Mouse (Mus musculus) thymus, adult 2 months (tissue): Measurements from ENCODE around the gene Vps4a. TPM values are rescaled to one million over a fixed set of nuclear protein-coding genes. Genes with fewer than 3 reads are reported as not detected.
"Not testable (repeated sequence)": the region's sequence is repeated elsewhere in the genome, so short reads cannot be mapped to it uniquely, and the experiment has no call there.

Source experiments
- DNase-seq: peaks from one replicate; pipeline ENCODE4 v3.0.0; 2021
- H3K27ac ChIP-seq: fragments of 200-500 bp; 2 replicates; pipeline ENCODE4 v1.5.1; 2012; ENCODE audit warnings: low read length, control low read depth; ENCODE audit not compliant: control insufficient read depth, insufficient read depth
- H3K27me3 ChIP-seq: fragments of 200-500 bp; 2 replicates; pipeline ENCODE4 v1.6.1; 2012; ENCODE audit warnings: mild to moderate bottlenecking, low read length, moderate library complexity, mixed read lengths; ENCODE audit not compliant: control insufficient read depth, insufficient read depth
- H3K36me3 ChIP-seq: fragments of 200-500 bp; 2 replicates; pipeline ENCODE4 v1.6.1; 2012; ENCODE audit warnings: mild to moderate bottlenecking, low read length, moderate library complexity; ENCODE audit not compliant: control insufficient read depth, insufficient read depth
- H3K4me1 ChIP-seq: fragments of 200-500 bp; replicated peaks from 2 replicates; pipeline ENCODE4 v1.6.1; 2012; ENCODE audit warnings: low read length; ENCODE audit not compliant: control insufficient read depth, insufficient read depth
- H3K4me3 ChIP-seq: fragments of 200-500 bp; 2 replicates; pipeline ENCODE4 v1.5.1; 2012; ENCODE audit warnings: mild to moderate bottlenecking, low read length, control low read depth, moderate library complexity; ENCODE audit not compliant: control insufficient read depth, insufficient read depth
- CTCF ChIP-seq: fragments of 200-500 bp; IDR thresholded peaks from 2 replicates; pipeline ENCODE4 v1.5.1; 2012; ENCODE audit warnings: mild to moderate bottlenecking, control low read depth, low read length, moderate library complexity, borderline replicate concordance; ENCODE audit not compliant: control insufficient read depth, poor library complexity, insufficient read depth; ENCODE audit errors: extremely low read depth
- POLR2A ChIP-seq: fragments of 200-500 bp; IDR thresholded peaks from 2 replicates; pipeline ENCODE4 v1.6.1; 2012; ENCODE audit warnings: mild to moderate bottlenecking, low read length, control low read depth, moderate library complexity; ENCODE audit not compliant: control insufficient read depth, poor library complexity, insufficient read depth; ENCODE audit errors: extremely low read depth
- WGBS: fragments of 180-500 bp; shearing (Covaris S2); methylation state at CpG from one replicate; pipeline ENCODE4 v1.1.7; 2018; 5-methylcytosine and 5-hydroxymethylcytosine counted together
- polyA plus RNA-seq: library from polyadenylated mRNA; depleted of rRNA; stranded (reverse); fragments of >200 nt; gene quantifications from 2 replicates; pipeline ENCODE4 v1.2.3, GENCODE M21; 2012; rRNA removed

Vps4a gene
- 31.2 and 31.6 TPM in 2 replicates for polyA plus RNA-seq

GRCm38 (mm10) chr8:107030650-107031576, at the start of gene Vps4a:
TSS of gene Vps4a (plus strand) at chr8:107031222.
- Histone ChIP-seq H3K27me3 (no peaks in the 10 kb centered on the region), H3K36me3 (no peaks in the 10 kb centered on the region), H3K4me3 (peak within 1 kb of the TSS; percentile 89), H3K27ac (no peak within 1 kb of the TSS), H3K4me1 (peaks cover 8% of the 10 kb centered on the region)
- TF ChIP-seq CTCF: peak; percentile 88
- TF ChIP-seq POLR2A: peak; percentile 72
- DNase-seq: peak; percentile 97
- WGBS: 8% methylated on average over 66 of the region's 66 CpGs

GRCm38 (mm10) chr8:106985404-106985821, 45.6 kb upstream of the Vps4a start:
- H3K36me3 ChIP-seq: no peaks in the 10 kb centered on the region

GRCm38 (mm10) chr8:106985951-106986350, 45.1 kb upstream of the Vps4a start:
- Histone ChIP-seq H3K36me3 (no peaks in the 10 kb centered on the region), H3K4me1 (no peaks in the 10 kb centered on the region), H3K27me3 (no peaks in the 10 kb centered on the region), H3K27ac (no peak overlapping the region), H3K4me3 (no peak overlapping the region)
- no peak for DNase-seq
- no peak for TF ChIP-seq POLR2A
- TF ChIP-seq CTCF: no peak

More at GRCm38 (mm10) chr8:106985404-106985821, 45.6 kb upstream of the Vps4a start:
- DNase-seq: no peak
- H3K27me3 ChIP-seq: no peaks in the 10 kb centered on the region
- H3K4me1 ChIP-seq: no peaks in the 10 kb centered on the region
- H3K27ac ChIP-seq: no peak overlapping the region
- WGBS: 97% methylated on average over 9 of the region's 9 CpGs
- H3K4me3 ChIP-seq: no peak overlapping the region
- TF ChIP-seq CTCF (no peak), POLR2A (no peak)

GRCm38 (mm10) chr8:106987557-106987956, 43.5 kb upstream of the Vps4a start:
- Histone ChIP-seq H3K4me3 (no peak overlapping the region), H3K27ac (no peak overlapping the region), H3K4me1 (no peaks in the 10 kb centered on the region), H3K27me3 (no peaks in the 10 kb centered on the region), H3K36me3 (no peaks in the 10 kb centered on the region)
- DNase-seq: no peak
- no peak for TF ChIP-seq POLR2A
- no peak for TF ChIP-seq CTCF

GRCm38 (mm10) chr8:106991393-106991792, 39.6 kb upstream of the Vps4a start:
- no peaks in the 10 kb centered on the region for H3K36me3 ChIP-seq
- no peak overlapping the region for H3K27ac ChIP-seq
- TF ChIP-seq CTCF (no peak), POLR2A (no peak)
- no peaks in the 10 kb centered on the region for H3K27me3 ChIP-seq
- 93% methylated on average over 7 of the region's 7 CpGs for WGBS
- no peaks in the 10 kb centered on the region for H3K4me1 ChIP-seq
- DNase-seq: no peak
- no peak overlapping the region for H3K4me3 ChIP-seq

GRCm38 (mm10) chr8:106996339-106996738, 34.7 kb upstream of the Vps4a start:
- not testable (repeated sequence) for H3K36me3 ChIP-seq, H3K27ac ChIP-seq, H3K4me1 ChIP-seq, DNase-seq, H3K4me3 ChIP-seq, H3K27me3 ChIP-seq
- 90% methylated on average over 4 of the region's 4 CpGs for WGBS
